ENCODE assay signal across 9 mouse cellular contexts in genomic region chr11:76894240-76894639, GRCm38 (mm10). TPM values are rescaled to one million over a fixed set of nuclear protein-coding genes. Genes with fewer than 3 reads are reported as not detected.
DNase-seq lines count a peak whose midpoint lies in the region; ATAC-seq and TF ChIP-seq lines count a peak whose summit lies in the region.
"Had no signal": no experiment of that assay in that cellular context is flagged by ENCODE, and none has a peak within 500 bp of the region (broad histone marks: within the 10 kb centered on the region; RNA-seq: fewer than 3 reads in every experiment).

No protein-coding gene starts in this region.

- TF ChIP-seq CTCF in liver, postnatal 0 days (IDR thresholded peaks at IDR 0.05; ENCODE audit: low read depth) = peak; percentile 95

- DNase-seq in forebrain, embryonic 11.5 days (ENCODE audit: low spot score) = peak; percentile 63
- DNase-seq in ES-CJ7 (ENCODE audit: low read depth, low spot score) = peak; percentile 62
- peak; percentile 50 for DNase-seq in c-Kit-positive CD71-positive TER-119-positive erythroid progenitor cells, embryonic 14.5 days (ENCODE audit: low spot score)
- DNase-seq in gastrocnemius, postnatal 25 days = peak; percentile 26
- DNase-seq in kidney, adult 11 months = peak; percentile 57
- DNase-seq in liver, postnatal 0 days = peak; percentile 70
- peak; percentile 47 for DNase-seq in retina, postnatal 7 days (ENCODE audit: low read depth, low spot score)

- H3K9ac ChIP-seq in forebrain, embryonic 11.5 days (ENCODE audit: low read length) = no peak overlapping the region
- no peak overlapping the region for H3K9ac ChIP-seq in forebrain, embryonic 15.5 days (replicated peaks)
- no peak overlapping the region for H3K9ac ChIP-seq in liver, postnatal 0 days (replicated peaks)

- no peak for TF ChIP-seq EP300 in liver, postnatal 0 days (IDR thresholded peaks at IDR 0.05; ENCODE audit: low read depth)

- H3K4me3 ChIP-seq in forebrain, embryonic 11.5 days (ENCODE audit: low read depth, low read length) = no peak overlapping the region
- H3K4me3 ChIP-seq in forebrain, embryonic 15.5 days = no peak overlapping the region
- no peak overlapping the region for H3K4me3 ChIP-seq in liver, postnatal 0 days (ENCODE audit: low read depth, low read length)

- no peaks in the 10 kb centered on the region for H3K27me3 ChIP-seq in forebrain, embryonic 11.5 days (ENCODE audit: control insufficient read depth, insufficient read depth, low read length)
- no peaks in the 10 kb centered on the region for H3K27me3 ChIP-seq in forebrain, embryonic 15.5 days
- no peaks in the 10 kb centered on the region for H3K27me3 ChIP-seq in liver, postnatal 0 days (ENCODE audit: insufficient read depth, low read length)

- no peaks in the 10 kb centered on the region for H3K9me3 ChIP-seq in forebrain, embryonic 11.5 days (ENCODE audit: control insufficient read depth, low read length)
- H3K9me3 ChIP-seq in forebrain, embryonic 15.5 days = no peaks in the 10 kb centered on the region
- no peaks in the 10 kb centered on the region for H3K9me3 ChIP-seq in liver, postnatal 0 days (ENCODE audit: low read length)

- no peaks in the 10 kb centered on the region for H3K36me3 ChIP-seq in forebrain, embryonic 11.5 days (ENCODE audit: control insufficient read depth, insufficient read depth, low read length)
- H3K36me3 ChIP-seq in forebrain, embryonic 15.5 days = no peaks in the 10 kb centered on the region
- H3K36me3 ChIP-seq in liver, postnatal 0 days (replicated peaks; ENCODE audit: insufficient read depth, low read length) = no peaks in the 10 kb centered on the region

- H3K27ac ChIP-seq in forebrain, embryonic 11.5 days (ENCODE audit: low read depth, low read length) = no peak overlapping the region
- no peak overlapping the region for H3K27ac ChIP-seq in forebrain, embryonic 15.5 days (replicated peaks)
- H3K27ac ChIP-seq in liver, postnatal 0 days (ENCODE audit: low read depth) = no peak overlapping the region

- no peaks in the 10 kb centered on the region for H3K4me1 ChIP-seq in forebrain, embryonic 11.5 days (replicated peaks; ENCODE audit: control insufficient read depth, insufficient read depth, low read length)
- H3K4me1 ChIP-seq in forebrain, embryonic 15.5 days = no peaks in the 10 kb centered on the region
- H3K4me1 ChIP-seq in liver, postnatal 0 days (ENCODE audit: insufficient read depth) = peaks cover 31% of the 10 kb centered on the region

- 36% methylated on average over 5 of the region's 5 CpGs for WGBS in forebrain, embryonic 11.5 days
- 33% methylated on average over 5 of the region's 5 CpGs for WGBS in forebrain, embryonic 15.5 days
- 24% methylated on average over 5 of the region's 5 CpGs for WGBS in liver, postnatal 0 days (ENCODE audit: insufficient replicate concordance)

- ATAC-seq in forebrain, embryonic 11.5 days (replicated peaks; ENCODE audit: low FRiP score) = no peak
- ATAC-seq in forebrain, embryonic 15.5 days (replicated peaks) = no peak
- ATAC-seq in liver, postnatal 0 days = peak; percentile 73

- H3K4me2 ChIP-seq in forebrain, embryonic 11.5 days (ENCODE audit: low read depth, low read length, severe bottlenecking) = no peak overlapping the region
- H3K4me2 ChIP-seq in forebrain, embryonic 15.5 days (replicated peaks) = no peak overlapping the region
- no peak overlapping the region for H3K4me2 ChIP-seq in liver, postnatal 0 days (ENCODE audit: low read depth, low read length)

RNA-seq across cellular contexts. Expression of gene Tmigd1, which starts 7.7 kb away (rescaled TPM):
- not detected in 2 replicates for polyA plus RNA-seq in forebrain, embryonic 11.5 days (2014; fragmentation: Nextera tagmentation; extraction: Ambion mirVana)
- not detected in 2 replicates for polyA plus RNA-seq in forebrain, embryonic 15.5 days (2015; fragmentation: Nextera tagmentation; extraction: Ambion mirVana)
- total RNA-seq in gastrocnemius, postnatal 25 days (2021) = not detected
- polyA plus RNA-seq in liver, postnatal 0 days (2015; fragmentation: Nextera tagmentation; extraction: Ambion mirVana) = 0.11 TPM in 1 of 2 replicates, not detected in the other
- total RNA-seq: left cerebral cortex, postnatal 10 days had no signal

RNA-seq across cellular contexts. Expression of gene Blmh, which starts 30.4 kb away (rescaled TPM):
- 167 and 174 TPM in 2 replicates for polyA plus RNA-seq in forebrain, embryonic 11.5 days (2014; fragmentation: Nextera tagmentation; extraction: Ambion mirVana)
- 128 and 134 TPM in 2 replicates for polyA plus RNA-seq in forebrain, embryonic 15.5 days (2015; fragmentation: Nextera tagmentation; extraction: Ambion mirVana)
- 10 to 100 TPM; 25.8 to 30.3 TPM for total RNA-seq in gastrocnemius, postnatal 25 days (2021)
- 34.2 and 34.6 TPM in 2 replicates for polyA plus RNA-seq in liver, postnatal 0 days (2015; fragmentation: Nextera tagmentation; extraction: Ambion mirVana)

RNA-seq across cellular contexts. Expression of gene Cpd, which starts 47.4 kb away (rescaled TPM):
- 14.3 and 15.6 TPM in 2 replicates for polyA plus RNA-seq in forebrain, embryonic 11.5 days (2014; fragmentation: Nextera tagmentation; extraction: Ambion mirVana)
- polyA plus RNA-seq in forebrain, embryonic 15.5 days (2015; fragmentation: Nextera tagmentation; extraction: Ambion mirVana) = 5.4 and 7.0 TPM in 2 replicates
- 10 to 100 TPM; 26.3 to 30.5 TPM for total RNA-seq in gastrocnemius, postnatal 25 days (2021)
- polyA plus RNA-seq in liver, postnatal 0 days (2015; fragmentation: Nextera tagmentation; extraction: Ambion mirVana) = 3.3 and 3.7 TPM in 2 replicates
